Mouse (Mus musculus) olfactory bulb, adult 2 months (tissue): ENCODE measurements around the gene Alyref2.

Experiments used
- CTCF ChIP-seq: fragments of 200-500 bp; IDR thresholded peaks from 2 replicates; pipeline ENCODE4 v1.5.1; 2012; ENCODE audit warnings: low read depth, mild to moderate bottlenecking, low read length, moderate library complexity; ENCODE audit not compliant: insufficient read depth
- POLR2A ChIP-seq: fragments of 200-500 bp; IDR thresholded peaks from 2 replicates; pipeline ENCODE4 v1.6.1; 2012; ENCODE audit warnings: mild to moderate bottlenecking, low read depth, low read length, moderate library complexity; ENCODE audit not compliant: insufficient read depth

DNA sequence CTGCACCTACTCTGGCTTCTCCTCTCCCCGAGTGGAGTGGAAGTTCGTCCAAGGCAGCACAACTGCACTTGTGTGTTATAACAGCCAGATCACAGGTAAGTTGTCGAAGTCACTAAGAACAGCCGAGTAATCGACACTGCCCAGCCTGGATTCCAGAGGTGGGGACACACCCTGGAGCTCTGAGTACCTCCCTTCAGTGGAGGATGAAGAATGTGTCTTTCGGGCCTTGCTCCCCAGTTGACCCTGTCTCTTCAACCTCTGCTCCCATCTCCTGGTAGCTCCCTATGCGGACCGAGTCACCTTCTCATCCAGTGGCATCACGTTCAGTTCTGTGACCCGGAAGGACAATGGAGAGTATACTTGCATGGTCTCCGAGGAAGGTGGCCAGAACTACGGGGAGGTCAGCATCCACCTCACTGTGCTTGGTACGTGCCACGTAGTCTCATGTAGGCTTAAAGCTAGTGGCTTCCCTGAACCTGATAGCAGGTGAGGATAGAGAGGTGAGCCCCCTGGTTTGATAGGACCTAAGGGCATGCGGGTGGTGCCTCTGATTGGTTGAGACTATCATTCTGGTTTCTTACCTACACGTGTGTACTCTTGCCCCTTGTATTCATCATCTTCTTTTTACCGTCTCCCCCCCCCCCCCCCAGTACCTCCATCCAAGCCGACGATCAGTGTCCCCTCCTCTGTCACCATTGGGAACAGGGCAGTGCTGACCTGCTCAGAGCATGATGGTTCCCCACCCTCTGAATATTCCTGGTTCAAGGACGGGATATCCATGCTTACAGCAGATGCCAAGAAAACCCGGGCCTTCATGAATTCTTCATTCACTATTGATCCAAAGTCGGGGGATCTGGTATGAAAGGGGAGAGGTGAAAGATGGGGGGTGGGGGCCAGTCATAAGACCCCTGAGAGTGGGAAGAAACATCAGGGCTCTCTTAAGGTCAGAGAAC lies 42.5 kb upstream of the Alyref2 start:
- no peak for TF ChIP-seq POLR2A
- no peak for TF ChIP-seq CTCF
